Mouse (Mus musculus): ENCODE results near the gene Vav2.

Gene Vav2

DNA sequence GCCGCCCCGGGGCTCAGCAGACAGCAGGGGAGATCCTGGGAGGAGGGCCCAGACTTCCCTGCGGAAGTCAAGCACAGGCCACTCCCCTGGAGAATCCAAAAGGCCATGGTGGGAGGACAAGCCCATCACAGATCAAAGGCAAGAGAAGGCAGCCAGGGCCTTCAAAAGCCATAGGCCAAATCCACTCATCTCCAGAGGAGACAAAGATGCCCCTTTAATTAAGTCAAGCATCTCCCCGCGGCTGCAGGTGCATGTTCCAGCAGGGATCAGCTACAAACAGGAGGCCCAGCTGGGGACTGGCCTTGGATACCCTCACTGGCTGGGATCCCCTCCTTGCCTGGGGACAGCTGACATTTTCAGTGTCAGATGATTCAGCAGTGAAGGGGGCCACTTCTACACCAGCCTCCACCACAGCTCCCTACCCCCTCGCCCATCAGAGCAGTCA, 105.4 kb downstream of the Vav2 start:
- DNase-seq (ENCODE audit: extremely low spot score, low spot score): no peak

DNA sequence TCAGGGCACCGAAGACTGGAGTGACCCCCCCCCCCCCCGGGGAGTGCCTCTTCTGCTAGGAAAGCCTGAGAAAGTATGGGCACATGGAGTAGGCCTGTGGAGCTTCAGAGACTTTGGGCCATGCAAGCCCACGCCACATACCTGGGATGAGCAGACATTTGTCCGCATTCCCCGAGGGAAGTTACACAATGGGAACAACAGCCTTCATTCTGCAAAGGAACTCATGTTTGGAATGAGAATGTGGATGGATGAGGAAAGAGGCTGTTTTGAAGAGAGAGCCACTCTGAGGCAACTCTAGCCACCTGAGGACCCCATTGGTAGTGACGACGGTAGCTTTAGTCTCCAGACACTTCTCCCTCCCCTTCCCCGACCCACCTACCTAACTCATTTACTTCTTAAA, 106.0 kb downstream of the Vav2 start:
- DNase-seq (ENCODE audit: extremely low spot score, low spot score): no peak

DNA sequence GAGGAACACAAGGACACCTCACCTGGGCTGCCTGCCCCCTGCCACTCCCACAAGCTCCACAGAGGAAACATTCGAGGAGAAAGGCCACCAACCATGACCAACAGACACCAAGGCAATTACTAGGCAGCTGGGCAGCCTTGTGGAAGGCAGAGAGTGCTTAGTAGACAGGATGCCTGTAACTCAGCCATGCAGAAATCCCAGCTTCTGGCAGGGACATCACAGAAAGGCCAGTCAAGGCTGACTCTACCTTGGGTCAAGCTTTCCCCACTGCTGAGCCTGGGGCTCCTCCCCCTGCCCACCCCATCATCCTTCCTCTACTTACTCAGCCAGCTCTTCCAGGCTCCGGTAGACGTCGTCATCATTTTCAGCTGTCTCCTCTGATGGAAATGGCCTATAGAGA, 108.2 kb downstream of the Vav2 start:
- DNase-seq (ENCODE audit: extremely low spot score, low spot score): no peak

DNA sequence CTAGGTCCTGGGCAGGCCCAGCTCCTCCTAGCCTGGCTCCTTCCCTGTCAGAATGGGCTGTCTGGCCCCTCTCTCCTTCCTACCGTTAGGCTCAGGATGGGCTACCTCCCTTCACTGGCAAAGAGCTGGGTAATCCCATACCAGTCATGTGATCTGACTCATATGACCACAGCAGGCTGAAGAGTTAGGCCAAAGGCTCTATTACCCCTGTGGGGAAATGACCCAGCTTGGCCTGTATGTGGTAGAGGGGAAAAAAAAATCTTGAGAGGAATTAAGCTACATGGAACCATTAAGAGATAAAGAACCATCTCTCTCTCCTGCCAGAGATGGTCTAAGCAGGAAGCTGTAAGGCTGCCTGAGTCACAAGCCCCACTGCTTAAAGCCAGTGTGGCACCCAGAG, 108.6 kb downstream of the Vav2 start:
- DNase-seq (ENCODE audit: extremely low spot score, low spot score): no peak

DNA sequence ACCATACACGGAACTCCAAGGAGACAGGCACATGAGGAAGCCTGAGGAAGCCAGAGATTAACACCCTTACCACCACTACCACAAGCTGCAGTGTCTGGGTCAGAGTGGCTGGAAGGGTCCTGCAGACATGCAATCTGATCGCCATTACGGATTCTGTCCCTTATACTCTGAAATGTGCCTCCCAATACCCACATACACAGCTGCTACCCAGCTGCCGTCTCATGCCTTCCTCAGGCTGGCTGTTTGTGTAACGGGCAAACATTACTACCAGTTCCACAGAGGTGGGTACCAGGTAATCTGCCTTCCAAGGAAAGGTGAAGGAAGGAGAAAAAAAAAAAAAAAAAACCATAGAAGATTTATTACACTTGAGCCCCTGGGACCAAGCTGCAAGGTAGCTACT, 110.7 kb downstream of the Vav2 start:
- no peak for DNase-seq (ENCODE audit: extremely low spot score, low spot score)

DNA sequence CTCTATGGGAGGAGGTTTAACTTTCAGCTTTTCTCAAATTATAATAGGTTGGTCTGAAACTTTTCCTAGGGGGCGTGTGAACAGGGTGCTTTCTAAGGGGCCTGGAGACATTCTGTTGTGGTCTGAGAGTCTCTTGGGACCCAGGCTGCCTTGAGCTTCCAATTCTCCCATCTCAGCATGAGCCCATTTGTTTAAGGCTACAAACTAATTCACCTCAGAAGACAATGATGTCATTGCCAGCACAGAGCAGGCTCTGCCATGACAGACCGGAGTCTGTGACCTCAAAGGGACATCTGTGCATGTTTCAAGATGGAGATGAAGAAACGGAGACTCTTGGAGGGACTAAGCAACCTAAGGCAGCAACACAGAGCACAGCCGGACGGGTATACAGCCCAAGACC, 112.6 kb downstream of the Vav2 start:
- DNase-seq (ENCODE audit: extremely low spot score, low spot score): no peak

DNA sequence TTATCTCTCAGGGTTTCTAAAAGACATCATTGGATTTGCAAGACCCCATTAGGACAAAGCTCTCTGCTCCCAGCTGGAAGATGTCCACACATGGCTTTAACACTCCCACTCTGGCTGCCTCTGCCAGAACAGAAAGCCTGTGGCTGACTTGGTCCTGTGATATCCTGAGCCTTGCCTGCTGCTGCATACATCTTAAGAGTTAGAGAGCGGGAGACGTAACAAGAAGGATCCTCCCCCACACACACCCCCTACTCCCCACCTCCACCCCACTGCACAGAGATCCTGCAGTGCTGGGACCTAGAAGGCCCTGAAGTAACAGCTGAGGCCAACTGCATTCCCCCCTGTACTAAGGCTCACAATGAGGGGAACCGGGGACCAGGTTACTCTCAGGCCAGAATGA, 114.3 kb downstream of the Vav2 start:
- no peak for DNase-seq (ENCODE audit: extremely low spot score, low spot score)

DNA sequence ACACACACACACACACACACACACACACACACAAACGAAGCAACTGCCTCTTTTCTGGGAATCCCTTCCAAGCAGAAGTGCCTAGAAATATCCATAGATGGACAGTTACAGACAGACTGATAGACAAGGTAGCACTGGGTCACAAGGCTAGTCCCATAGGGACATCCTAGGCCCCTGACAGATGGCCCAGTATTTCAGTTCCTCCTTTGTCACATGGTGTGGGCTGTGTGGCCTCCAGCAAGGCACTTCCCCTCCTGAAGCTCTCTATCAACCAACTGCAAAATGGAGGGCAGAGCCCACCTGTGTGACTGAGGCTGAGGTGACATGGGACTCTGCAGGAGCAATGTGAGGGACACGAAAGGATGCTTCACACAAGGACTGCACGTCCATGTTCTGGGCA, 115.2 kb downstream of the Vav2 start:
- no peak for DNase-seq (ENCODE audit: extremely low spot score, low spot score)

DNA sequence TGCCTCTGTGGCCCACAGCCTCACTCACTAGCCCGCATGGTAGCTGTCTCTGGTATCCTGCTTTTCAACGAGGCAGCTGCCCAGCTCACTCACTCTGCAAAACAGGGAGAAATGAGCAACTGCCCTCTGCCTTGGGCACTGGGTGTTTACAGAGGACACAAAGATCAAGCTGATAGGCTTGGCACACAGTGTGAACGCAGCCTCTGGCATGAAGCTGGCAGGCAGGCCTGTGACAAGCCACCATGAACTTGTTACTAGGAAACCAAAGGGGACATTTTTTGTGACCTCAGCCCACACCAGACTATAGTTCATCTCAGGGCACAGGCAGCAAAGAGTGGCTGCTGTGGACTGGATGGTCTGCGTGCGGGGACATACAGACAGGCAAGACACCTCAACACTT, 115.9 kb downstream of the Vav2 start:
- DNase-seq (ENCODE audit: extremely low spot score, low spot score): no peak

DNA sequence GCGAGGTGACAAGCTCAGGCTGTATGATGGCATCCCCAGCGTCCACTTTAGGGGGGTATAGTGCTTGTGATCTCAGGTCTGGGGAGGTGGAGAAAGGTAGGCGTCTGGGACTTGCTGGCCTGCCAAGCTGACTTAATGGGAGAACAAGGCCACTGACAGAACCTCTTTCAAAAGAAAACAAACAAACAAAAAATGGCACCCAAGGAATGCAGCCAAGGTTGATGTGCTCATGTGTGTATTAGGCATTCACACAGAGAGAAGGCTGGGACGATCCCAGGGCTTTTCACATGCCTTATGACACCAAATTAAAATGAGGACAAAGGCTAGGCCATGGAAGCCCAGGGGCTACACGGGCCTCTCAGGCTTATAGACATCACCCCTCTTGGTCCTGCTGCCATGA, 116.6 kb downstream of the Vav2 start:
- DNase-seq (ENCODE audit: extremely low spot score, low spot score): no peak

DNA sequence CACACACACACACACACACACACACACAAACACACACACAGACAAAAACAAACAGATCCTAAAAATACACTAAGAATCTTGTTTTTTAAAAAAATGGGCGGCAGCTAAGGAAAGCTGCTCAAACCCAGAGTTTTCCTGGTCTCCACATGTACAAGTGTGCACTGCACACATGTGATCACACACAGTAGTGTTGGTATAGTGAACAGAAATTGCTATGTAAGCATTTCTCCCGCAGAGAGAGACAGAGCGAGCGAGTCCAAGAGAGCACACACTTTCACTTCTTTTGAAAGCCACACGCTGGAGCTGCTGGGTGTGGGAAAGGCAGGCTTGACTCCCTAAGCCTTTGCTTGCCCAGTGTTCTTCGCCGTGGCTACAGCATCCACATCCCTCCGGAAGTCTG, 120.2 kb downstream of the Vav2 start:
- DNase-seq (ENCODE audit: extremely low spot score, low spot score): no peak

DNA sequence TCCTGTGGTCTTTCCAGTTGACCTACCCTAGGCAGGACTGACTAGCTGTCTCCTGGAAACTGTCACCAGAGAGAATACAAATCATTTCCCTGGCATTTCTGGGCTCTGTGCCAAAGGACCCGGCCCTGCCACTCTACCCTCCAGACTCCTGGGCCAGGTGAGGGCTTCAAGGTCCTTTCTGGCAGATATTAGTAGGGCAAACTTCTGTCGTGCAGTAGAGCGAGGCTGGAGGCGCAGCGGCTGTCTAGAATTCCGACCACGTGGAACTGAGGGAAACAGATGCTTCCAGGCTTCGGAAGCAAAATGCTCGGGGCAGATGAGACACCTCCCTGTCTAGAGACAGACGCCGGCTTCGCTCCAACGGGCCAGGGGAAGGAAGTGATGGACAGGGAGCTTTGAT, 122.1 kb downstream of the Vav2 start:
- no peak for DNase-seq (ENCODE audit: extremely low spot score, low spot score)

DNA sequence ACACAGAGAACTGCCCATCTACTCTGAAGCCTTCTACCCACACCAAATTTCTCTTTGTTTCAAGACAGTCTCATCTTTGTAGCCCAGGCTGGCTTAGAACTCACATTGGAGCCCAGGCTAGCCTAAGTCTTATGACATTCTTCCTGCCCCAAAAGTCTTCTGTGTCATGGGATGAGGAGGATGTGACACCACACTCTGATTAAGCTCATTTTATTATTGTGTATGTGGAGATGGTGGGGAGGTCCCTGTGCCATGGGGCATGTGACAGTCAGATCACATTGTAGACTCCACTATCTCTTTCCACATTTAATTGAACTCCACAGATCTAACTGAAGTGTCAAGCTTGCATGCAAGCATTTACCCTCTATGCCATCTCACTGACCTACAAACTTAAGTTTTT, 122.8 kb downstream of the Vav2 start:
- no peak for DNase-seq (ENCODE audit: extremely low spot score, low spot score)

DNA sequence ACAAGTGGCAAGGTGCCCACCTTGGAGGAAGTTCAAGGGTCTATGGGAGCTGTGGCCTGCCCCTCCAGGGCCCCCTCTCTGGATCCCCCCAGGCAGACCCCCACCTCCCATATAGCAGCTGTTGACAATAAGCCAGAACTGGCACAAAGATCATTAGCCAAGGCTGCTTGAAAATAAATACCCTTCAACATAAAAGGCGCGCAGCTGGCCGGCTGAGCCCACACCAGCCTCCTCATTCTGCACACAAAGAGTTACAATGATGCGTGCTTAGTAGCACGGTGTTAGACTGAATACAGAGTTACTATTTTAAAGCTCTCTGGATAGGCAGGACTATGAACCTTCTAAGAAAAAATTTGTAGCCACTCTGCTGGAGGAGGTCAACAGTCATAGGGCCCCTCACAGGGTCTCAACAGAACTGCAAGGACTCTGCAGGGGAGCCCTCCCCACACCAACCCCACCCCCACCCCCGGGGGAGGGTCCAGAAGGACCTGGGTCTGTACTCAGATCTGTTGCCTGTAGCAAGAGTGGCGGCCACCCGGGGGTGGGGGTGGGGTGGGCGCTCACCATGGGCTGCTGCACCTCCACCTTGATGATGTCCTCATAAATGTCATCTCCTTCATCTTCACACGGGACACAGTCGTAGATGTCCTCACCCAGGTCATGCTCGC, 125.3 kb downstream of the Vav2 start:
- DNase-seq (ENCODE audit: extremely low spot score, low spot score): no peak

DNA sequence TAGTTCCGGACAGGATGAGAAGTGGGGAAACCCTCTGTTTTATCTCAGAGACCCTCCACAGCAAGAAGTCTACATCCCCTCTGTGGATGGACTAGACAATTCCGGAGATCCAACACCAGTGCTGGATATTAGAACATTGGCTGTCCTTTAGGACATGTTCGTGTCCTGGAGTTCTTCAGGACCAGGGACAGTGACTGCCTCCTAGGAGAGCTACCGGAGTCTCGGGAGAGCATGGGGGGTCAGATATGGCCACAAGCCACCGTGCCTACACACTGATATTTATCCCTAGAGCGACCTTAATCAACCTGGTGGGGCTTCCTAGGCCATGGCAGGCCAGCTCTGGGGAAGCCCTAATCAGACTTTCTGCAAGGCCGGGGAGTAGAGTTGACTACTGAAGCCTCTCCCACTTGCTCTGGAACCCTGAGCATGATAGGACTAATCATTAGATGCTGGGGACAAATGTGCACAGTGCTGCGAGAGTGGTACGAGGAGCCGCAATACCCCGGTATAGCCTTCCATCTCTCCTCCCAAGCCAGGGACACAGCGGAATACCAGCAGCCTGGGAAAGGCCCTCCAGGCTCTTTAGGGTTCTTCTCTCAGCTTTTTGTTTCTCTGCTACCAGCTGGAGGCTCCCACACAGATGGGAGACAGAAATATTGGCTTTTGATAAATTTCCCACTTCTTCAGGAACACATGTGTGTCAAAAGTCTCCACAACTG, 125.9 kb downstream of the Vav2 start:
- no peak for DNase-seq (ENCODE audit: extremely low spot score, low spot score)

DNA sequence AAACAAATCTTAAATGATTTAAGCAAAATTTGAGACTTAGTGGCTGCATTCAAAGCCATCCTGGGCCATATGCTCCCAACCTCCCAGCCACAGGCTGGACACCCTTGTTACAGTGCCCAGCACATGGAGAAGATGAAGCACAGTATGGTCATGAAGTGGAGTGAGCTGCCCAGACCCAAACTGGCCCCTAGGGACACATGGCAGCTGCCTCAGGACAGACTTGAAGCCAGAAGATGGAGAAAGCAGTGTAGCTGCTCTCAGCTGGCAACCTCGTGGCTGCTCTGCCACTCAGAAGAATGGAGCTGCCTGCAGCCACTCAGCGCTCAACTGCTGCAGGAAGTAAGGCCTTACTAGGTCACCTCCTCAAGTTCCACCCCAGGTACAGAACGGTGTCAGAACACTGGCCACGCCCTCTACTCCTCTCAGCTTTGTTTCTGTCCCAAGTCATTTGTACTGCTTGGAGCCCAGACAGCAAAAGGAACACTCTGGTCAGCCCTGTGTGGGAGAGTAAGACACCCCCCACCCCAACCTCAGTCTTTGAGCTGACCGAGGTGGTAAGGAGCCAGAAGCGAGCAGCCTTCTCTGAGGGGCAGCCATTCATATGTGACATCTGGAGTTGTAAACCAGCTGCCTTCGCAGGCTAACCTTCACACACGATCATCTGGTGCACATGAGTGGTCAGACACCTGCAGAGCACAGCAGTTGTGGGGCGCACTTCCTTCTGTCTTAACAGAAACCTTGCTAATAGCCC, 130.0 kb downstream of the Vav2 start:
- no peak for DNase-seq (ENCODE audit: extremely low spot score, low spot score)

DNA sequence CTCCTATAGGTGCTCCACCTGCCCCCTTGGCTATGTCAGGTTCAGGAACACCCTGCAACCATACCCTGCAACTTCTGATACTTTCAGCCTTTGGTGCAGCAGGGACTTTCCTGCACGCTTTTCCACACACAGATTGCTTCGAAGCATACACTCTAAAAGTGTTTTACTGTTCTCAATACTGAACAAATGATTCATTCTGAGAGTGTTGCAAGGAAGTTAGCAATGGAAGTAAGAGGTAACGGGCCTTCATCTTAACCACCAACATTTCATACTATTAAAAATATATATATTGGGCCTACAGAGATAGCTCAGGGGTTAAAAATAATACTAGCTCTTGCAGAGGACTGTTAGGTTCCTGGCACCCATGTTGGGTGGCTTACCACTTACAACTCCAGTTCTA, 132.1 kb downstream of the Vav2 start:
- DNase-seq (ENCODE audit: extremely low spot score, low spot score): no peak

DNA sequence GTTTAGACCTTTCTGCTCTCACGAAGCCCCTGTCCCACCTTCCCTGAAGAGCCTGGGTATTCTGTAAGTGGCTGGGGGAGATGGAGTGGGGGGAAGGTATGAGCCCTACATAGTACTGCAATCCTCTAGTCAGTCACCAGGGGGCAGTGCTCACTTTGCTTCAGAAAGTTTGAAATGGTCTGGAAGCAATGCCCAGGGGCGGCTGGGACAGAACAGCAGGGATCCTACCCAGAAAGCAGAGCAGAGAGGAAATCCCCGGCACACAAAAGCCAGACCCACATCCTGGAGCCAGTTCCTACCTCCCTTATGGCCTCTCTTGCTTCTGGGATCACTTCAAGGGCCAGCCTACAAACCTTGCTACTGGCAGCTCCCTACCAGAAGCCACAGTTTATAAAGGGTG, 137.8 kb downstream of the Vav2 start:
- peak; percentile 82 for DNase-seq (ENCODE audit: extremely low spot score, low spot score)

DNA sequence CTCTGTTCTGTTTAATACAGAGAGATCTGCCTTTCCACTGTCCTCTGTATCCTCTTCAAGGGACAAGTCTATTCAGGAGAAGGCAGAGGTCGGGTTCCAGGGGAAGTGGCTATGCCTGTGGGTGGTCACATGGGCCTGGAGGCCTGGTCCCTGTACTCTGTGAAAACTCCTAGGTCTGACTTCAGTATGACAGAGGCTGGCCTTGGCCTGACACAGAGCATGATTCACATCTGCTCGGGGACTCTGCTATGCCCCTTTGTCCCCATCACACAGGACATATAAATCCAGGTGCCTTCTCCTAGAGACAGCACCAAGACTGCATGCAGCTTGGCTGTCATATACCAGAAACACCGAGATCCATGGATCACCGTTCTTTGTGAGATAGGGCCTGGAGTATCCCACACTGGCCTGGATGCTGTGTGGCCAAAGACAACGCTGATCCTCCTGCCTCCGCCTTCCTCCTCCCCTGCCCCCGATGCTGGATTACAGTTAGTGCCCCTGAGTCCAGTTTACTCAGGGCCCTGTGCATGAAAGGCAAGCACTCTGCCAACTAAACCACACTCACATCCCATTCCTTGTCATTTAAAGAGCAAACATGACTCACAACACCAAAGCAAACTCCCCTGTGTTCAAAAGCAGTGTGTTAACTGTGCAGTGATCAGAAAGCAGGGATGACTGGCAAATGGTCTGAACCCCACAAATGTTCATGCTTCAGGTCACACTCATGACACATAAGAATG, 139.7 kb downstream of the Vav2 start:
- DNase-seq (ENCODE audit: extremely low spot score, low spot score): no peak

DNA sequence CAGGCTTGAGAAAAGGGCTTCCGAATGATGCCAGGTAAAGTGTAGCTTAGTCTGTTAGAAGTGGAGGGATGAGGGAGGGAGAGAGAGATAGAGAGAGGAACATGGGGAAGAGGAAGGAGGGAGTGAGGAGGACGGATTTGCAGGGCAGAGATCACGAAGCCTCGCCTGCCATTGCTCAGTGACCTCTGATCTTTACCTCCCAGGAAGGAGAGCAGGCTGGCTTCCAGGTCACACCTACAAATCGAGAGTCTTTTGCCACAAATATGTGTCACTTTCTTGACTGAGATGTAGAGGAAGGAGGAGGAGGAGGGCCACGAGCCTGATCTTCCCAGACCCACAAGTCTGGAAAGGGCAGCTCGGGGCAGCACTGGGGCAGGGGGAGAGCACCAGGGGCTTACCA, 142.4 kb downstream of the Vav2 start:
- no peak for DNase-seq (ENCODE audit: extremely low spot score, low spot score)

DNA sequence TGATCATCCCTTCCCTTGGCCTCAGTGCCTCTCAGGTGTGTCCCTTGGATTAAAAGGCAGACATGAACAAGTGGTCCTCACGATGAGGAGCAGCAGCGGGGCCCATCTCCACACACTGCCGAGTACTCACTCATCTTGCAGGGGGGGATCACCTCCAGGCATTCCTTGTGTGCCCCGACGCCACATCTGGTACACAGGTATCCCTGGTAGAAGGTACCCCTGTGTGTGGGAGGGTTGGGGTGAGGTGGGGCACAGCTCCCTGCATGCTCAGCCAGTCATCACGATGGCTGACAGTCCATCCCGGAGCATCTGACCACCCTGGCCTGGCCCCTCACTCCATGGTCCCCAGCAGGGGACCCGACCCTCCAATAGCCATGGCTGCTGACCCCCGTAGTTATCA, 145.1 kb downstream of the Vav2 start:
- DNase-seq (ENCODE audit: extremely low spot score, low spot score): no peak

Data from neural tube, embryonic 10.5 days (tissue).